Mouse (Mus musculus) E14TG2a.4 (cell line): ENCODE data around the gene Chuk.

ENCODE experiments used
- H3K27me3 ChIP-seq: 2 replicates; pipeline ENCODE4 v1.6.1; 2014; ENCODE audit warnings: low read length, control low read depth; ENCODE audit not compliant: insufficient read depth
- H3K36me3 ChIP-seq: 2 replicates; pipeline ENCODE4 v1.6.1; 2014; ENCODE audit warnings: low read length, control low read depth; ENCODE audit not compliant: insufficient read depth
- H3K4me1 ChIP-seq: replicated peaks from 2 replicates; pipeline ENCODE4 v1.6.1; 2014; ENCODE audit warnings: low read depth, low read length, control low read depth
- H3K4me3 ChIP-seq: replicated peaks from 2 replicates; pipeline ENCODE4 v1.5.1; 2014; ENCODE audit warnings: mild to moderate bottlenecking, low read length
- H3K9me3 ChIP-seq: 2 replicates; pipeline ENCODE4 v1.6.1; 2014; ENCODE audit warnings: low read length, control low read depth
- CTCF ChIP-seq: conservative IDR thresholded peaks from 2 replicates; pipeline ENCODE4 v1.5.1; 2014; ENCODE audit warnings: low read length
- NANOG ChIP-seq: IDR thresholded peaks from 2 replicates; pipeline ENCODE4 v1.6.1; 2014; ENCODE audit warnings: borderline replicate concordance, low read length, mixed read lengths
- POU5F1 ChIP-seq: IDR thresholded peaks from 2 replicates; pipeline ENCODE4 v1.6.1; 2014; ENCODE audit warnings: low read length, borderline replicate concordance

Gene Chuk

GRCm38 (mm10) chr19:44106831-44107660, at the start of gene Chuk:
Gene Chuk (minus strand): TSS chr19:44107480.
- Histone ChIP-seq H3K36me3 (peaks cover 43% of the 10 kb centered on the region), H3K4me1 (peaks cover 26% of the 10 kb centered on the region), H3K4me3 (peak within 1 kb of the TSS; percentile 96), H3K27me3 (no peaks in the 10 kb centered on the region), H3K9me3 (no peaks in the 10 kb centered on the region)
- no peak for TF ChIP-seq CTCF
- TF ChIP-seq POU5F1: no peak
- no peak for TF ChIP-seq NANOG

- Histone ChIP-seq H3K27me3 (peaks cover 13% of the 10 kb centered on the region), H3K4me3 (no peak overlapping the region), H3K36me3 (no peaks in the 10 kb centered on the region), H3K4me1 (peaks cover 14% of the 10 kb centered on the region), H3K9me3 (no peaks in the 10 kb centered on the region)
- TF ChIP-seq POU5F1 (no peak), NANOG (no peak), CTCF (no peak)
Measured at GRCm38 (mm10) chr19:44157005-44157404, 49.7 kb upstream of the Chuk start.

GRCm38 (mm10) chr19:44153781-44154180, 46.5 kb upstream of the Chuk start:
- H3K36me3 ChIP-seq: no peaks in the 10 kb centered on the region
- no peaks in the 10 kb centered on the region for H3K9me3 ChIP-seq
- TF ChIP-seq NANOG (no peak), CTCF (no peak), POU5F1 (no peak)
- H3K4me3 ChIP-seq: no peak overlapping the region
- peaks cover 20% of the 10 kb centered on the region for H3K27me3 ChIP-seq
- H3K4me1 ChIP-seq: peaks cover 14% of the 10 kb centered on the region

- H3K36me3 ChIP-seq: peaks cover 5% of the 10 kb centered on the region
- TF ChIP-seq CTCF (no peak), NANOG (no peak), POU5F1 (no peak)
- H3K27me3 ChIP-seq: peaks cover 23% of the 10 kb centered on the region
- H3K9me3 ChIP-seq: no peaks in the 10 kb centered on the region
- no peak overlapping the region for H3K4me3 ChIP-seq
- H3K4me1 ChIP-seq: peaks cover 20% of the 10 kb centered on the region
Measured at GRCm38 (mm10) chr19:44148991-44149390, 41.7 kb upstream of the Chuk start.

- no peak overlapping the region for H3K4me3 ChIP-seq
Measured at GRCm38 (mm10) chr19:44148345-44148744, 41.1 kb upstream of the Chuk start.

GRCm38 (mm10) chr19:44146951-44147350, 39.7 kb upstream of the Chuk start:
- no peak overlapping the region for H3K4me3 ChIP-seq
- peaks cover 13% of the 10 kb centered on the region for H3K4me1 ChIP-seq
- peaks cover 24% of the 10 kb centered on the region for H3K36me3 ChIP-seq
- H3K27me3 ChIP-seq: peaks cover 17% of the 10 kb centered on the region
- no peaks in the 10 kb centered on the region for H3K9me3 ChIP-seq
- TF ChIP-seq CTCF (no peak), POU5F1 (no peak), NANOG (no peak)

More at GRCm38 (mm10) chr19:44148345-44148744, 41.1 kb upstream of the Chuk start:
- H3K27me3 ChIP-seq: peaks cover 23% of the 10 kb centered on the region
- TF ChIP-seq NANOG (no peak), POU5F1 (no peak), CTCF (peak; percentile 20; the same call in 1 of the 2 replicates)
- H3K36me3 ChIP-seq: peaks cover 10% of the 10 kb centered on the region
- H3K9me3 ChIP-seq: no peaks in the 10 kb centered on the region
- H3K4me1 ChIP-seq: peaks cover 14% of the 10 kb centered on the region

GRCm38 (mm10) chr19:44146568-44146879, 39.2 kb upstream of the Chuk start:
- H3K9me3 ChIP-seq: no peaks in the 10 kb centered on the region
- H3K36me3 ChIP-seq: peaks cover 29% of the 10 kb centered on the region
- no peak for TF ChIP-seq NANOG
- TF ChIP-seq CTCF: no peak
- no peak for TF ChIP-seq POU5F1
- peaks cover 13% of the 10 kb centered on the region for H3K4me1 ChIP-seq
- peak overlapping the region; percentile 86 for H3K4me3 ChIP-seq
- peaks cover 15% of the 10 kb centered on the region; the same call in 1 of the 2 replicates for H3K27me3 ChIP-seq

GRCm38 (mm10) chr19:44145702-44146567, 38.7 kb upstream of the Chuk start, which contains the start of gene Bloc1s2:
Gene Bloc1s2 (minus strand): TSS chr19:44146446.
- H3K4me1 ChIP-seq: peaks cover 13% of the 10 kb centered on the region
- no peak for TF ChIP-seq NANOG
- TF ChIP-seq POU5F1: no peak
- no peak for TF ChIP-seq CTCF
- peaks cover 34% of the 10 kb centered on the region for H3K36me3 ChIP-seq
- peak within 1 kb of the TSS; percentile 86 for H3K4me3 ChIP-seq
- H3K27me3 ChIP-seq: peaks cover 15% of the 10 kb centered on the region; the same call in 1 of the 2 replicates
- H3K9me3 ChIP-seq: no peaks in the 10 kb centered on the region
